Mouse (Mus musculus) megakaryocyte, embryonic 14.5 days (primary cell): ENCODE measurements around the gene Mxra7.

Experiments
- FLI1 ChIP-seq: IDR thresholded peaks from 2 replicates; pipeline ENCODE4 v1.6.1; 2012; ENCODE audit warnings: low read length, inconsistent platforms, mixed read lengths
- GATA1 ChIP-seq: IDR thresholded peaks from 3 replicates; pipeline ENCODE4 v1.6.1; 2012; ENCODE audit warnings: mixed read lengths, low read length, inconsistent platforms, borderline replicate concordance

DNA sequence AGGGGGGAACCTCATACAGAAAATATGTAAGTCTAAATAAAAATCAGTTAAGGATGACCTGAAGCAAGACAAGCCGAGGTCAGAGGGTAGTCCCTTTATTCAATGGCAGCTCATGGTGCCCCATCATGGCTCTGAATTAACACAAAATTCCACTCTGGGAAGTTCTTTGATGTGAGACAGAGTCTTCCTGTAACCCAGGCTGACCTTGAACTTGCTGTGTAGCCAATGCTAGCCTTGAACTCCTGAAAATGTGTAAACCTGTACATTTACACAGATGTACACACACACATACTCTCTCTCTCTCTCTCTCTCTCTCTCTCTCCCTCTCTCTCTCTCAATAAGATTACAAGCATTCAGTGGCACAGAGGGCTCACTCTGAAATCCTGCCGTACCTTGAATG is 62.9 kb downstream of the Mxra7 start:
- TF ChIP-seq GATA1: no peak
- TF ChIP-seq FLI1: no peak
